8 mouse cellular contexts compared by ENCODE assay signal in genomic region chr2:152672166-152672565, GRCm38 (mm10). TPM values are rescaled to one million over a fixed set of nuclear protein-coding genes. Genes with fewer than 3 reads are reported as not detected.
DNase-seq lines count a peak whose midpoint lies in the region; ATAC-seq and TF ChIP-seq lines count a peak whose summit lies in the region.

No protein-coding gene starts in this region.

- no peak for TF ChIP-seq CTCF in bone marrow, adult 2 months (IDR thresholded peaks at IDR 0.05; ENCODE audit: control insufficient read depth, insufficient read depth, low read length)

- H3K27me3 ChIP-seq in heart, embryonic 10.5 days (ENCODE audit: insufficient read depth, poor library complexity, severe bottlenecking): no peaks in the 10 kb centered on the region; the same call in 1 of the 2 replicates
- H3K27me3 ChIP-seq in hindbrain, embryonic 10.5 days (ENCODE audit: insufficient read depth, poor library complexity, severe bottlenecking): no peaks in the 10 kb centered on the region

- H3K4me1 ChIP-seq in heart, embryonic 10.5 days: peaks cover 44% of the 10 kb centered on the region
- H3K4me1 ChIP-seq in bone marrow, adult 2 months (ENCODE audit: control insufficient read depth, insufficient read depth, low read length): peaks cover 9% of the 10 kb centered on the region
- peaks cover 35% of the 10 kb centered on the region for H3K4me1 ChIP-seq in hindbrain, embryonic 10.5 days (replicated peaks)

- H3K36me3 ChIP-seq in heart, embryonic 10.5 days: peaks cover 44% of the 10 kb centered on the region
- H3K36me3 ChIP-seq in hindbrain, embryonic 10.5 days: peaks cover 61% of the 10 kb centered on the region

- TF ChIP-seq POLR2A in bone marrow, adult 2 months (IDR thresholded peaks at IDR 0.05; ENCODE audit: borderline replicate concordance, control insufficient read depth, low read depth, low read length): no peak

- ATAC-seq in megakaryocyte-erythroid progenitor cell, adult 5-6 weeks (replicated peaks; ENCODE audit: low FRiP score, low TSS enrichment, poor library complexity, severe bottlenecking): no peak

- H3K4me3 ChIP-seq in heart, embryonic 10.5 days: peak overlapping the region; percentile 99; the same call in 1 of the 2 replicates
- no peak overlapping the region for H3K4me3 ChIP-seq in bone marrow, adult 2 months (replicated peaks; ENCODE audit: control insufficient read depth, low read depth, low read length)
- peak overlapping the region; percentile 86 for H3K4me3 ChIP-seq in hindbrain, embryonic 10.5 days

- 85% methylated on average over 12 of the region's 12 CpGs for WGBS in heart, embryonic 10.5 days
- WGBS in bone marrow, adult 2 months: 44% methylated on average over 12 of the region's 12 CpGs
- 84% methylated on average over 12 of the region's 12 CpGs for WGBS in hindbrain, embryonic 10.5 days

- no peak for DNase-seq in heart, embryonic 10.5 days (ENCODE audit: low spot score)
- no peak for DNase-seq in heart, adult 8-10 months (ENCODE audit: low spot score)
- no peak for DNase-seq in hindbrain, embryonic 10.5 days (ENCODE audit: low spot score)
- DNase-seq in lung, postnatal 25 days (ENCODE audit: low spot score): peak; percentile 39
- no peak for DNase-seq in layer of hippocampus, adult 9-11 months
- no peak for DNase-seq in spleen, adult 18-20 months

- no peaks in the 10 kb centered on the region for H3K9me3 ChIP-seq in heart, embryonic 10.5 days
- no peaks in the 10 kb centered on the region for H3K9me3 ChIP-seq in hindbrain, embryonic 10.5 days

- H3K27ac ChIP-seq in heart, embryonic 10.5 days: no peak overlapping the region
- peak overlapping the region; percentile 19 for H3K27ac ChIP-seq in bone marrow, adult 2 months (ENCODE audit: control insufficient read depth, insufficient read depth, low read depth, low read length, poor library complexity)
- H3K27ac ChIP-seq in hindbrain, embryonic 10.5 days: peak overlapping the region; percentile 98; the same call in 1 of the 2 replicates

RNA-seq across cellular contexts. Expression of gene H13, which starts 2.9 kb away (rescaled TPM):
- polyA plus RNA-seq in heart, embryonic 10.5 days (2016; fragmentation: Nextera tagmentation; extraction: Ambion mirVana): 84.1 and 103 TPM in 2 replicates
- total RNA-seq in heart, adult 8-10 months (2022): 10 to 100 TPM; 34.4 to 36.3 (median 35.1) TPM
- 37.9 and 71.3 TPM in 2 replicates for polyA plus RNA-seq in bone marrow, adult 2 months (2011; ENCODE audit: insufficient read depth, insufficient read length, low replicate concordance, missing spikeins)
- 103 and 134 TPM in 2 replicates for polyA plus RNA-seq in hindbrain, embryonic 10.5 days (2016; fragmentation: Nextera tagmentation; extraction: Ambion mirVana)
- total RNA-seq in megakaryocyte-erythroid progenitor cell, adult 5-6 weeks (2014; fragmentation: Nextera tagmentation): 66.9 and 68.1 TPM in 2 replicates
- 56.1 and 69.1 TPM in 2 replicates for total RNA-seq in megakaryocyte-erythroid progenitor cell, adult 5-6 weeks (2017)

RNA-seq across cellular contexts. Expression of gene Mcts2, which starts 14.7 kb away (rescaled TPM):
- 28.0 and 33.2 TPM in 2 replicates for polyA plus RNA-seq in heart, embryonic 10.5 days (2016; fragmentation: Nextera tagmentation; extraction: Ambion mirVana)
- 10 to 100 TPM; 15.0 to 19.6 (median 16.6) TPM for total RNA-seq in heart, adult 8-10 months (2022)
- polyA plus RNA-seq in bone marrow, adult 2 months (2011; ENCODE audit: insufficient read depth, insufficient read length, low replicate concordance, missing spikeins): 1.8 and 12.9 TPM in 2 replicates
- polyA plus RNA-seq in hindbrain, embryonic 10.5 days (2016; fragmentation: Nextera tagmentation; extraction: Ambion mirVana): 41.1 and 48.7 TPM in 2 replicates
- 12.5 and 20.3 TPM in 2 replicates for total RNA-seq in megakaryocyte-erythroid progenitor cell, adult 5-6 weeks (2014; fragmentation: Nextera tagmentation)
- 5.8 and 6.2 TPM in 2 replicates for total RNA-seq in megakaryocyte-erythroid progenitor cell, adult 5-6 weeks (2017)

RNA-seq across cellular contexts. Expression of gene Rem1, which starts 45.4 kb away (rescaled TPM):
- 4.9 and 5.1 TPM in 2 replicates for polyA plus RNA-seq in heart, embryonic 10.5 days (2016; fragmentation: Nextera tagmentation; extraction: Ambion mirVana)
- 1 to 10 TPM; 5.1 to 5.6 (median 5.2) TPM for total RNA-seq in heart, adult 8-10 months (2022)
- polyA plus RNA-seq in bone marrow, adult 2 months (2011; ENCODE audit: insufficient read depth, insufficient read length, low replicate concordance, missing spikeins): not detected in 2 replicates
- 0.35 and 0.37 TPM in 2 replicates for polyA plus RNA-seq in hindbrain, embryonic 10.5 days (2016; fragmentation: Nextera tagmentation; extraction: Ambion mirVana)
- total RNA-seq in megakaryocyte-erythroid progenitor cell, adult 5-6 weeks (2014; fragmentation: Nextera tagmentation): 4.9 TPM in 1 of 2 replicates, not detected in the other
- total RNA-seq in megakaryocyte-erythroid progenitor cell, adult 5-6 weeks (2017): not detected in 2 replicates

RNA-seq across cellular contexts. Expression of gene Defb25, which starts 49.3 kb away (rescaled TPM):
- 0.67 TPM in 1 of 2 replicates, not detected in the other for polyA plus RNA-seq in heart, embryonic 10.5 days (2016; fragmentation: Nextera tagmentation; extraction: Ambion mirVana)
- not detected for total RNA-seq in heart, adult 8-10 months (2022)
- polyA plus RNA-seq in bone marrow, adult 2 months (2011; ENCODE audit: insufficient read depth, insufficient read length, low replicate concordance, missing spikeins): not detected in 2 replicates
- not detected in 2 replicates for polyA plus RNA-seq in hindbrain, embryonic 10.5 days (2016; fragmentation: Nextera tagmentation; extraction: Ambion mirVana)
- not detected in 2 replicates for total RNA-seq in megakaryocyte-erythroid progenitor cell, adult 5-6 weeks (2014; fragmentation: Nextera tagmentation)
- not detected in 2 replicates for total RNA-seq in megakaryocyte-erythroid progenitor cell, adult 5-6 weeks (2017)
